Mouse (Mus musculus) neutrophil, adult 5-6 weeks (primary cell): ENCODE measurements at regions not wholly inside any gene's neighbourhood (a gene's known extent, or its start where the extent isn't known, plus 50 kb on each side); places are given as distances from the start of the nearest gene placed in this dataset.

Experiments used
- ATAC-seq: fragments of 151-379, 151-347 bp; 2 replicates; pipeline ENCODE4 v1.8.0; 2017; ENCODE audit warnings: mild to moderate bottlenecking, moderate TSS enrichment; ENCODE audit not compliant: insufficient number of reproducible peaks, poor library complexity, low FRiP score, severe bottlenecking; ENCODE audit errors: extremely low read depth

- no peak for ATAC-seq
Measured at GRCm38 (mm10) chr15:67019194-67019661, 518.5 kb upstream of the Lrrc6 start.
